Mouse (Mus musculus) heart, postnatal 36 days (tissue): ENCODE measurements around the gene Ugt1a10. TPM values are rescaled to one million over a fixed set of nuclear protein-coding genes. Genes with fewer than 3 reads are reported as not detected.
A peak's percentile ranks its signal among the peaks of the same experiment; 100 is the strongest.
"Not testable (repeated sequence)": the region's sequence is repeated elsewhere in the genome, so short reads cannot be mapped to it uniquely, and the experiment has no call there.

Experiments used
- DNase-seq, 2 experiments: peaks; one replicate each; pipeline ENCODE4 v3.0.0; 2021 to 2022
- intact Hi-C: fragments of 180-260 bp; cut with DNase I; formaldehyde crosslinking; loops from one replicate; pipeline ENCODE4 v1.15.1; 2025
- total RNA-seq, 2 experiments: library from RNA; stranded (reverse); gene quantifications; 2 replicates each; pipeline ENCODE4 v1.2.3; 2021

The Ugt1a10 gene
- total RNA-seq, 2 experiments from 2014 or later = not detected

GRCm38 (mm10) chr1:88135229-88135904 is 80.2 kb downstream of the Ugt1a10 start:
- intact Hi-C loops, DNase-seq: not testable (repeated sequence)

DNA sequence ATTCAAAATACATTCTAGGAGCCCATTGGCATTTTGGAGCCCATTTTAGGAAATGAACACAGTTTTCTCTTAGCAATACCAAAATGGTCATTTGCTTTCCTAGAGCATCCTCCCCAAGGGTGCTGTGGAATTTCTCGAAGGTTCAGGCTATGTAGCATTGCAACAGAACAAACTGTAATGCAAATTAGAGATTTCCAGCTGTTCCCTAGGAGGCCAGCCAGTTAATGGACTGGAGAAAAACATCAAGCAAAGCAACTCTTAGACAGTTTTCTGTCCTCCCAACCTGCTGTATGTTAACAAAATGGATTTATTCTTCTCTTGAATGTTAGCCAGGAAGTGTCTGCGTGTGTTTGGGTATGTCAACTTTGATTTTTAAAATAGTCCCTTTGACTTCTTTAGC is 81.5 kb downstream of the Ugt1a10 start:
- intact Hi-C loops = no loop called here
- no peak for DNase-seq

DNA sequence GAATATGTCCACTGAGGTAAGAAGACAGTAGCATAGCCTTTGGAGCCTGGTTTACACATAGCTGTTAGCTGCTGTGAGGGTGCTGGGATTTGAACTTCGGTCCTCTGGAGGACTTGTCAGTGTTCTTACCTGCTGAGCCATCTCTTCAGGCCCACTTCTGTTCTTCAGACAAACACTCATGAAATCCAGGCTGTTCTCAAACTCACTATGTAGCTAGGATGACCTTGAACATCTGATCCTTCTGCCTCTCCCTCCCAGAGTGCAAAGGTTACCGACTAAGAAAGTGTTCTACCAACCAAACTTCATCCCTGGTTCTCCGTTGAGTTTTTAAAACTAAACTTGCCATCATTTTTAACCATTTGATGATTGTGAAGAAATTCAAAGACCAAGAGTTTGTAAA is 82.1 kb downstream of the Ugt1a10 start:
- intact Hi-C loops = no loop called here
- DNase-seq = no peak

- no peak for DNase-seq
- intact Hi-C loops = no loop called here
Measured at GRCm38 (mm10) chr1:88138145-88138544, 83.0 kb downstream of the Ugt1a10 start.

DNA sequence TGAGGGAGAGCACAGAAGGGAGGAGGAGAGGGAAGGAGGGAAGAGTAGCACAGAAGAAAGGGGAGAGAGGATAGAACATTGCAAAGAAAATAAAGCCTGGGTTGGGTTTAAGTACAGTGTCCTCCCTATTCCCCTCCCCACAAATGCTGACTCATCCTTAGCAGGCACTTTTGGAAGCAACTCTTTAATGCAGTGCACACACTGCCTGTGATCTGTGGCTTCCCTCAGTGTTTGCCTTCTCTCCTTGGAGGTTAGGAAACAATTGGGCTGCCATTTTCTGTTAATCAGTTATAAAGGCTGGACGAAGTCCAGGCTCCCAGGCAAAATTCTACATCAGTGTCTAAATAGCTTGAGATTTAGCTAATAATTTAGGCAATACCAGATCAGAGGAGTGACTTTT is 85.3 kb downstream of the Ugt1a10 start:
- DNase-seq, intact Hi-C loops: not testable (repeated sequence)

- peak in 1 of 2 experiments; percentile 53 for DNase-seq
- intact Hi-C loops = not testable (repeated sequence)
Measured at GRCm38 (mm10) chr1:88143966-88144675, 88.9 kb downstream of the Ugt1a10 start.

DNA sequence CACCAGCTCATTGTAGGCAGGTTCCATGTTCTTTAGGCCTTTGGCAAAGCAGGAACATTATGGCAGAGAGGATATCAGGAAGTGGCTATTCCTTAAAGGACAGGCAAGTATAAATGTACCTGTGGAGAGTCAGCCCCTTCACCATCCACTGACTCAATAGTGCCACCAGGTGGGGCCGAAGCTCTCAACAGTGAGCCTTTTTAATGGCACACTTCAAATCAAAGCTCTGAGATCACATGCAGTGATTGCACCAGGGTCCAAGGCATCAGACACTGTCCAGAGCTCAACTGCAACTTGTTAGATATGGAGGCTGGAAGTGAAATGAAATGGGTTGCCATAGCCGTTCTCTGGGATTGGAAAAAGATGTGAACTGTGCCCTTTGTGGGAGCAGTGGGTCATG is 90.1 kb downstream of the Ugt1a10 start:
- intact Hi-C loops, DNase-seq: not testable (repeated sequence)

GRCm38 (mm10) chr1:88150133-88150532 is 94.9 kb downstream of the Ugt1a10 start:
- intact Hi-C loops, DNase-seq: not testable (repeated sequence)

DNA sequence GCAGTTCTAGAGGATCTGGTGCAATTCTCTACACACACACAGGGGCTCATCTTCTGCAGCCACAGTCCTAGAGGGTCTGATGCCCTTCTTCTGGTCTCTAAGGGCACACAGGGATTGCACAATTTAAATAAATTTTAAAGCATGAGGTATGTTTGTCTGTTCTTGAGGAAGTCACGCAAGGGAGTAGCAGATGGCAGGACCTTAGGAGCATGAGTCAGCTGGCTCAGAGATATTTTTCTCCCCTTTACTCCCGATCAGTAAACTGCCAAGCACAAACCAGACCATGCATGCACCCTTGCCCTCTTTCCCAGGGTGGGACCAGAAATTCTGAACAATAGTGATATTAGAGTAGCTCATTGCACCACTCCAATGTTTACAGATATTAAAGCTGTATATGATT is 103.2 kb downstream of the Ugt1a10 start:
- DNase-seq = no peak
- intact Hi-C loops = no loop called here

DNA sequence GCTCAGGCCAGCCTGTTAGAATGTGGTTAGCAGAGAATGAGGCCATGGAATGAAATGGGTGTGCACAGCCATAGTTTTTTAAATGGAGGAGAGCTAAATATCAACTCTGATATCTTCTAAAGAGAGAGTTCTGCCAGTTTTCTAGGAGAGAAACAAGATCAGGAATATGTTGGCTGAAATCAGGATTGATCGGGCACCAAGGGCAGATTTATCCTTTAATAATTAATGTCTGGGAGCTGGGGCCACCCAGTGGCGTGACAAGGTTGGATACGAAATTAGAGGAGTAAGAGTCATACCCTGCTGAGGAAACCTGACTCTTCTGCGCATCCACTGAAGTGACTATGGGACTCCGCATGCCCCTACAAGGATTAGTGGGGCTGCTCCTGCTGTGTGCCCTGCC is 110.5 kb downstream of the Ugt1a10 start, which contains the start of gene Ugt1a5:
Ugt1a5 (plus strand) TSS at position 302 of the 400 bp plus-strand sequence.
- intact Hi-C loops = no loop called here
- DNase-seq = no peak

DNA sequence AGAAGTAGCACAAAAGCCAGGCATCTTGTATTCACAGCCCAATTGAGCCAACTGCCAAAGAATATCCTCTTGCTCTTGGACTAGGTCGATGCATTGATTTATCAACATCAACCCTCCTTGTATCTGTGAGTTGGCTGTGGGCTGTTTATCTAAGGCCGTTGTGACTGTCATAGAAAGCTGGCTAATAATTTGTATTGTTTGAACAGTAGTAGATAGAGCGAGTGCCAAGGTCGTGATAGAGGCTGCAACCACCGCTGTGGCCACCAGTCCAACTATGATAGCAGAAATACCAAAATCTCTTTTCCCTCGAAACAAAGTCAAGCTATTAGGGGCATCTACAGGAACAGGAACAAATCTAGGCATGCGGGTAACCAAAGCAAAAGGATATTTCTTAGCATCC is 117.0 kb downstream of the Ugt1a10 start:
- intact Hi-C loops, DNase-seq: not testable (repeated sequence)

- no peak for DNase-seq
- intact Hi-C loops = no loop called here
Measured at GRCm38 (mm10) chr1:88179657-88180056, 124.5 kb downstream of the Ugt1a10 start.

GRCm38 (mm10) chr1:88186325-88186935 is 131.2 kb downstream of the Ugt1a10 start:
- DNase-seq = no peak
- intact Hi-C loops = no loop called here

- DNase-seq = no peak
- intact Hi-C loops = no loop called here
Measured at GRCm38 (mm10) chr1:88192136-88192535, 136.9 kb downstream of the Ugt1a10 start.

- intact Hi-C loops = no loop called here
Measured at GRCm38 (mm10) chr1:88195687-88196086, 140.5 kb downstream of the Ugt1a10 start.

GRCm38 (mm10) chr1:88197443-88197842 is 142.3 kb downstream of the Ugt1a10 start:
- intact Hi-C loops = no loop called here
- no peak for DNase-seq

More at GRCm38 (mm10) chr1:88195687-88196086, 140.5 kb downstream of the Ugt1a10 start:
- DNase-seq = no peak

GRCm38 (mm10) chr1:88199996-88200395 is 144.8 kb downstream of the Ugt1a10 start:
- no peak for DNase-seq
- intact Hi-C loops = no loop called here

DNA sequence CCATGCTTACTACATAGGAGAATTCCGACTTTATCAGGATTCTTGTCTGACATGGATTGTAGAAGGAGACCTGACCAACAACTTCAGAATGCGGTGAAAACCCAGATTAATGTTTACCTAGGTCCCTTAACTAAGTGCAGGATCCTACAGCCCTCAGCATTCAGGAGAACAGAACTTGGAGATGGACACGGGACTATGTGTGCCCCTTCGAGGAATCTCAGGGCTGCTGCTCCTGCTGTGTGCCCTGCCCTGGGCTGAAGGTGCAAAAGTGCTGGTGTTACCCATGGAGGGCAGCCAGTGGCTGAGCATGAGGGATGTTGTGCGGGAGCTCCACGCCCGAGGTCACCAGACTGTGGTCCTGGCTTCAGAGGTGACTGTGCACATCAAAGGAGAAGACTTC is 145.3 kb downstream of the Ugt1a10 start, which contains the start of gene Ugt1a2:
Ugt1a2 (plus strand) TSS at position 146 of the 400 bp plus-strand sequence.
- DNase-seq = no peak
- intact Hi-C loops = no loop called here

DNA sequence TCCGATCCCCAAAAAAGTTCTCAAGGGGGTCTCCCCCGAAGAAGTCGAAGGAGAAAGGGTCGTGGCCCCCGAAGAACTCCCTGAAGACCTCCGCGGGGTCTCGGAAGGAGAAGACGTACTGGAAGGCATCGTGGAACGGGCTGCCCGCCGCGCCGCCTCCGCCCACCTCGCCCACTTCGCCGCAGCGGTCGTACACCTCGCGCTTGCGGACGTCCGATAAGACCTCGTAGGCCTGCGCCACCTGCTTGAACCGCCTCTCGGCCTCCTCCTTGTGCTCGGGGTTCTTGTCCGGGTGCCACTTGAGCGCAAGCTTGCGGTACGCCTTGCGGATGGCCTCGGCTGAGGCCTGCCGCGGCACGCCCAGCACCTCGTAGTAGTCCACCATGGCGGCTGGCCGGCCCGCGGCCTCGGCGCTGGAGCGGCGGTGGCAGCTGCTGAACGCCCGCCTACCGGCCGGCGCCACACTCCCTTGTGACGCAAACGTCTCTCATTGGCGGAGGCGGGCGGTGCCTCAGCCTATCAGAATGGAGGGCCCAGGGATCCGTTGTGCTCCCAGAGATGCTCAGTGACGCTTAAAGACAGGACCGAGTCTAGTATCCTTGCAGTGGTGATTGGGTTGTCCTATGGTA is 150.2 kb downstream of the Ugt1a10 start, which contains the start of gene Dnajb3:
Dnajb3 (minus strand) TSS at position 489 of the 629 bp plus-strand sequence.
- intact Hi-C loops = no loop called here
- DNase-seq = peak; percentile 63

DNA sequence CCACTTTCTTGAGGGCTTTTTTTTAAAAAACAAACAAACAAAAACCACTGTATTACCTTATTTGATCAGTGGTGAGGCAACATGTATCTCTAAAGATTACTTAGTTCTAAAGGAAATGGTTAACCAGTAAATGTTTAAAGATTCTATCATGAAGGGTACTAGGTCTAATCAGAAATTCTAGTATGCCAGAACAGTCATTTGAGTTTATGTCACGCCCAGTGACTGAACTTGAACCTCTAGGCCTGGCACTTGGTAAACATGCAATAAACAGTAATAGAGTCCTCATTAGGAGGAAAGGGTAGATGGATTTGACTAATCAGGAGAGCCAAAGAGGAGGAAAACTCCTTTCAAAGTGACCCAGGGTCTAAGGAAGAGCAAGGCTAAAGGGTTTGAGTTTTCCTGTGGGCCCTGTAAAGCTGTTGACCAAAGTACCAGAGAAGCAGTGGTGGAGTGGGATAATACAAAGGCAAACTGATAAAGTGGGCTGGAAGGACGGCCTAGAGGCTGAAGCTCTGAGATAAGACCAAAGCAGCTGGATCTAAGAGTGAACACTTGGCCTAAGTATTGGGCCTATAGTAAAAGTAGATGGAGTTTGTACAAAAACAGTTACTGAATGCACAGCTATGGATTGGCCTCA is 151.8 kb downstream of the Ugt1a10 start:
- intact Hi-C loops = no loop called here

More for the DNA sequence above, 151.8 kb downstream of the Ugt1a10 start:
- DNase-seq = no peak
